Mouse (Mus musculus): ENCODE measurements around the gene D630003M21Rik. TPM values are rescaled to one million over a fixed set of nuclear protein-coding genes. Genes with fewer than 3 reads are reported as not detected.
A peak's percentile ranks its signal among the peaks of the same experiment; 100 is the strongest.

The D630003M21Rik gene
- polyA plus RNA-seq, 1 experiment, result 3.7 TPM

- no peak for DNase-seq (ENCODE audit: low read depth)
Measured at GRCm38 (mm10) chr2:158211764-158212471, 17.1 kb downstream of the D630003M21Rik start.

GRCm38 (mm10) chr2:158210958-158211357, 18.1 kb downstream of the D630003M21Rik start:
- DNase-seq (ENCODE audit: low read depth), result peak; percentile 51
- TF ChIP-seq CTCF (IDR thresholded peaks at IDR 0.05; ENCODE audit: borderline replicate concordance, extremely low read depth, insufficient read depth, insufficient read length), result no peak
- TF ChIP-seq POLR2A (IDR thresholded peaks at IDR 0.05; ENCODE audit: borderline replicate concordance, extremely low read depth, insufficient read depth, insufficient read length, poor library complexity, severe bottlenecking), result no peak

More at GRCm38 (mm10) chr2:158211764-158212471, 17.1 kb downstream of the D630003M21Rik start:
- no peak for TF ChIP-seq POLR2A (IDR thresholded peaks at IDR 0.05; ENCODE audit: borderline replicate concordance, extremely low read depth, insufficient read depth, insufficient read length, poor library complexity, severe bottlenecking)
- TF ChIP-seq CTCF (IDR thresholded peaks at IDR 0.05; ENCODE audit: borderline replicate concordance, extremely low read depth, insufficient read depth, insufficient read length), result peak; percentile 39; the same call in 1 of the 2 replicates

- TF ChIP-seq CTCF (IDR thresholded peaks at IDR 0.05; ENCODE audit: borderline replicate concordance, extremely low read depth, insufficient read depth, insufficient read length), result no peak
- no peak for TF ChIP-seq POLR2A (IDR thresholded peaks at IDR 0.05; ENCODE audit: borderline replicate concordance, extremely low read depth, insufficient read depth, insufficient read length, poor library complexity, severe bottlenecking)
- no peak for DNase-seq (ENCODE audit: low read depth)
Measured at GRCm38 (mm10) chr2:158210503-158210902, 18.5 kb downstream of the D630003M21Rik start.

GRCm38 (mm10) chr2:158209776-158210175, 19.2 kb downstream of the D630003M21Rik start:
- TF ChIP-seq CTCF (IDR thresholded peaks at IDR 0.05; ENCODE audit: borderline replicate concordance, extremely low read depth, insufficient read depth, insufficient read length) (no peak), POLR2A (IDR thresholded peaks at IDR 0.05; ENCODE audit: borderline replicate concordance, extremely low read depth, insufficient read depth, insufficient read length, poor library complexity, severe bottlenecking) (no peak)
- DNase-seq (ENCODE audit: low read depth), result no peak

GRCm38 (mm10) chr2:158207848-158208247, 21.2 kb downstream of the D630003M21Rik start:
- DNase-seq (ENCODE audit: low read depth), result peak; percentile 87
- TF ChIP-seq POLR2A (IDR thresholded peaks at IDR 0.05; ENCODE audit: borderline replicate concordance, extremely low read depth, insufficient read depth, insufficient read length, poor library complexity, severe bottlenecking) (no peak), CTCF (IDR thresholded peaks at IDR 0.05; ENCODE audit: borderline replicate concordance, extremely low read depth, insufficient read depth, insufficient read length) (peak; percentile 94)

GRCm38 (mm10) chr2:158204114-158204513, 24.9 kb downstream of the D630003M21Rik start:
- peak; percentile 86 for DNase-seq (ENCODE audit: low read depth)
- no peak for TF ChIP-seq POLR2A (IDR thresholded peaks at IDR 0.05; ENCODE audit: borderline replicate concordance, extremely low read depth, insufficient read depth, insufficient read length, poor library complexity, severe bottlenecking)
- TF ChIP-seq CTCF (IDR thresholded peaks at IDR 0.05; ENCODE audit: borderline replicate concordance, extremely low read depth, insufficient read depth, insufficient read length), result peak; percentile 99

- TF ChIP-seq CTCF (IDR thresholded peaks at IDR 0.05; ENCODE audit: borderline replicate concordance, extremely low read depth, insufficient read depth, insufficient read length) (no peak), POLR2A (IDR thresholded peaks at IDR 0.05; ENCODE audit: borderline replicate concordance, extremely low read depth, insufficient read depth, insufficient read length, poor library complexity, severe bottlenecking) (no peak)
Measured at GRCm38 (mm10) chr2:158203686-158204085, 25.3 kb downstream of the D630003M21Rik start.

GRCm38 (mm10) chr2:158199281-158199680, 29.7 kb downstream of the D630003M21Rik start:
- TF ChIP-seq POLR2A (IDR thresholded peaks at IDR 0.05; ENCODE audit: borderline replicate concordance, extremely low read depth, insufficient read depth, insufficient read length, poor library complexity, severe bottlenecking), result no peak
- no peak for TF ChIP-seq CTCF (IDR thresholded peaks at IDR 0.05; ENCODE audit: borderline replicate concordance, extremely low read depth, insufficient read depth, insufficient read length)
- no peak for DNase-seq (ENCODE audit: low read depth)

More at GRCm38 (mm10) chr2:158203686-158204085, 25.3 kb downstream of the D630003M21Rik start:
- DNase-seq (ENCODE audit: low read depth), result no peak

- DNase-seq (ENCODE audit: low read depth), result no peak
- TF ChIP-seq CTCF (IDR thresholded peaks at IDR 0.05; ENCODE audit: borderline replicate concordance, extremely low read depth, insufficient read depth, insufficient read length) (no peak), POLR2A (IDR thresholded peaks at IDR 0.05; ENCODE audit: borderline replicate concordance, extremely low read depth, insufficient read depth, insufficient read length, poor library complexity, severe bottlenecking) (no peak)
Measured at GRCm38 (mm10) chr2:158198861-158199260, 30.2 kb downstream of the D630003M21Rik start.

- no peak for DNase-seq (ENCODE audit: low read depth)
- no peak for TF ChIP-seq POLR2A (IDR thresholded peaks at IDR 0.05; ENCODE audit: borderline replicate concordance, extremely low read depth, insufficient read depth, insufficient read length, poor library complexity, severe bottlenecking)
- TF ChIP-seq CTCF (IDR thresholded peaks at IDR 0.05; ENCODE audit: borderline replicate concordance, extremely low read depth, insufficient read depth, insufficient read length), result no peak
Measured at GRCm38 (mm10) chr2:158197971-158198370, 31.1 kb downstream of the D630003M21Rik start.

GRCm38 (mm10) chr2:158194945-158195640, 33.9 kb downstream of the D630003M21Rik start:
- TF ChIP-seq POLR2A (IDR thresholded peaks at IDR 0.05; ENCODE audit: borderline replicate concordance, extremely low read depth, insufficient read depth, insufficient read length, poor library complexity, severe bottlenecking) (no peak), CTCF (IDR thresholded peaks at IDR 0.05; ENCODE audit: borderline replicate concordance, extremely low read depth, insufficient read depth, insufficient read length) (peak; percentile 76)
- DNase-seq (ENCODE audit: low read depth), result peak; percentile 83
